Mouse (Mus musculus) adrenal gland, adult 2 months (tissue): ENCODE results near the gene E130114P18Rik. TPM values are rescaled to one million over a fixed set of nuclear protein-coding genes. Genes with fewer than 3 reads are reported as not detected.

Experiments used
- DNase-seq: peaks from one replicate; pipeline ENCODE4 v3.0.0; 2021
- polyA plus RNA-seq: library from polyadenylated mRNA; depleted of rRNA; stranded (reverse); fragments of >200 nt; gene quantifications from 2 replicates; pipeline ENCODE4 v1.2.3, GENCODE M21; 2012
- total RNA-seq, 2 experiments: library from RNA; stranded (reverse); gene quantifications; 2 replicates each; pipeline ENCODE4 v1.2.3; 2021

Gene E130114P18Rik
- total and polyA plus RNA-seq, 3 experiments = 0.07 TPM; not detected in 2

DNA sequence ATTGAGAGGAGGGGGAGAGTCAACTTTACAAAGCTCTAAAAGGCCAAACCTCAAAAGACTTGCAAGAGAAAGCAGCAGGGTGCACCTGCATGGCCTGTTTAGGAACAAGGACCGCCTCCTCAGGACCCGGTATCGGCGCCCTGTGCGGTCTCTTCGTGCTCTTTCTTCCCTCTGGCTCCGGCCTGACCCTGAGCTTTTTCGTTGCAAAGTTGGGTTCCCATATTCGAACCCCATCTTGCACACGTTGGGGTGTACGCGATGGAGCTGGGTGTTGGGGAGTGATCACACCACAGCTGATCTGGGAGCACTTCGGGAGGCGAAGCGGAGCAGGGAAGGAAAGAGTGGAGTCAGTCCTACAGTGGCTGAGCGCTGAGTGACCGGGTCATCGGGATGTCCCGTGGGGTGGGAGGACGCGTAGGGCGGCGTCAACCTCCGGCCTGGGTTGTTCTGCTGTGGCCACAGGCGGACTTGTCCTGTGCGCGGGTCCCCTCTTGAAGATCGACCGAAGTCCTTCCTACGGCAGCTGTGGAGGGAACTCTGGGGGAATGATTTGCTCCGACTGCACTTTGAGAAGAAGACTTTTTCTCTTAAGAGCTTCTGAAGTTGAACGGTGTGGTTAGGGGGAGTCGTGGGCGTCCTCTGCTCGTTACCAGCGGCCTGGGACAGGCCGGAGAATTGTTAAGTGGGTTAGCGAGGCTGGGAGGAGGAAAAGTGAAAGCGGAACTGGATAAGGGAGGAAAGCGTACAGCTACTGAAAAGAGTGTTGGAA lies 26.2 kb downstream of the E130114P18Rik start:
- DNase-seq = peak; percentile 89

DNA sequence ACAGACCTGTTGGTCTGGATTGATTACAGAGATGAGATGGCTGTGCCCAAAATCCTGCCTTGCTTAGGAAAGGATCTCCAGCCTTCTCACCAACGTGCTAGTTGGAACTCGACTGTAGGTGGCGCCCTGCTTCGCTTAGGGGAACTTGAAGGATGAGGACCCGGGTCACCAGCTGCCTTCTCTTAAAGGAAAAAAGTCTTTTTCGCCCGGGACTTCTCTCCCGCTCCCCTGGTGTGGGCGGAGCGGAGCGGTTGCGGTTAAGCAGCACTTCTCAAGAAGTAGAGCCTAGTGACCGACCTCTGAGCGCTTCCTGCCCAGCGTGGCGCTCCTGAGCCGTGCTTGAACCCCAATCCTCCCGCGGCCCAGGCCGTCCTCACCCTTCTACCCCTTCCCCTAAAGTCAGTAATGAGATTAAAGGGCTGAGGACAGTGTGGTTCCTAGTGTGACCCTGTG lies 26.8 kb downstream of the E130114P18Rik start:
- DNase-seq = peak; percentile 94

DNA sequence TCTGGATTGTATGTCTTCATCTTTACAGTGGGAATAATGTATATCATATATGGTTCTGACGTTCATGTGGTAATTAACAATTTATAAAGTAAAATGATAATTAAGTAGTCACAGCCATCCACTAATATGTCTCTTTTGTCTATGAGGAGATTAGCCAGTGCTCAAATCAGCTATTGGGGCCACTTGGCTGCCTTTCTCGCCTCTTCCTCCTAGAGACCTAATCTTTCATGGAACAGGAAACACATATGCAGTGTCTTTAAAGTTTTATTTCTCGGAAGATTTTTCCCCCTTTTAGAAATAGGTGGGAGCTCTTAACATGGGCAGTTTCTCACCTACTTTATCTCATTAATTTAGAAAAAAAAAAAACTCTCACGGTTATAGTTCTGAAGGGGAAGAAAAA lies 27.5 kb downstream of the E130114P18Rik start:
- DNase-seq = no peak

DNA sequence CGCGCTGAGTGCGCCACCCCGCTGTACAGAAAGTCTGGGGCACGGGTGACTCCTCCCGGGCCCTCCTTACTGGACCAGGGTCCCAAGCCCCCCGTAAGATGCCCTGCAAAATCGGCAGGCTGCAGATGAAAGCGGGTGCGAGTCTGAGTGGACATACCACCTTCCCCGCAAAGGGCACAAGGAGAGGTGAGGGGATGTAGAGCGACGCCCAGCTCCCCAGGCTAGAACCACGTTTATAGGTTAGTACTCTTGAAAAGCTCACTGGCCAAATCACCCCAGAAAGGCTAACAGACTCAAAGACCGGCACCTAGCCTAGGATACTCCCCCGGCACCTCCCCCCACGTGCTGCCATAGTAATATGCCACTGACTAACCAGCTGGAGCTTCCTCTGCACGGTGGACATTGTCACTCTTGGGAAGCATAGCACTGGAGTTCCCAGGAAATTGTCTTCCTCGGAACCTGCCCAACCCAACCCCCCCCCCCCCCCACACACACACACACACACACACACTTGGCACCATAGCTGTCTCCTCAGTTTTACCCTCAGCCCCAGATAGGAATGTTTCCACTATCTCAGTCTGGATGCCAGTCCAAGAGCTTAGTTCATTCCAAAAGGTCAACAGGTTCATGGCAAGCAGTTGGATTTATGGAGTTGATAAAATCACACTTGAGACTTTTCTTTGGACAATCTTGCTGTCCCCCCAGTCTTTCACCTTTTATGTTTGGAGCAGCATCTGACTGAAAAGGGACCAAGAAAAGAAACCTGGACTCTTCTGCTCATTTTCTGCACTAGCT lies 31.6 kb downstream of the E130114P18Rik start:
- no peak for DNase-seq

DNA sequence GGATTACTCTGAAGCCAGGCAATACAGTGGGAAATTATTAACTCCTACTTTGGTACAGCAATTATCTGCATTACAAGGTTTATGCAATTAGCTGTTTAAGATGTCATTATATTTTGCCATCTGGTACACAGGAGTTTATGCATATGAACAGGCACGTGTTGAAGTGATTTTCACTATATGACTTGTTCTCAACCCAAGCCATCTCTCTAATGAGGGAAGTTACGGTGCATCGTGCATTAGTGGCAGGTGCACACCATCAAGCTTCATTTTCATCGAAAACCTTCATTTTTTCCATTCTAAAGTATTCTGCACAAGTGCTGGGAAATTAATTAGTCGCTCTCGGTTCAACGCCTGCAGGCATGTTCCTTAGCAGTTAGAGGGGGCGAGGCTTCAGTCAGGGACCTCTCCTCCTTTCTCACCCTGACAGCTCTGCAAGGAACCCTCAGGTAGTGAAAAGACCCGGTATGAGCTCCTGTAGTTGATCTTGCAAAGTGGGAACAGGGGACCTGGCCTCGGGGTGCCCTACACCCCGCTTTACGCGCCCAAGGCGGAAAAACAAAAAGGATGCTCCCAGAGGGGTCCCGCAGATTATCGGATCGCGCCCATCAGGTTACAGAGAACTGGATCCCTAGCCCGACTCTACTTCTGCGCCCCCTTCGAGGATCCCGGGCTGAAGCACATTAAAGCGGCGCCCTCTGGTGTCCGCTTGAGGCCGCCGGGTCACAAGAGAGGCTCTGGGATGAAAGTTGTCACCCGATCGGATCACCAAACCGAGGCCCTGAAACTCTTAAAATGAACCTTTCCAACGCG lies 32.4 kb downstream of the E130114P18Rik start:
- DNase-seq = peak; percentile 88

DNA sequence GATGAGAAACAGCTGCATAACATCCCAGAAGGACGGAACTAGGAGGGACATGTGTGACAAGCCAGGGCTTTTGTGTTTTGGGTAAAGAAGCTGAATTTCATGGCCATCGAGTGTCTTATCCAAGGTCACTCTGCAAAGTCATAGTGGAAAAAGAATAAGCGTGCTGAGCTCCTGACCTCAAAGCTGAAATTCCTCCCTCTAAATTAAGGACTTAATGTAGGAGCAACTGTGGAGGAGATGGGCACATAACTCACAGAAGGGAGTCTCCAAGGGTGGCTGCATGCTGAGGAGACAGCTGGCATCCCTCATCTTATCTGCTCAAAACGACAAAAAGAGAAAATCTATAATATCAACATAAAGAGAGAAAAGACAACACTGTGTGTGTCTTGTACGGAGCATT lies 33.9 kb downstream of the E130114P18Rik start:
- no peak for DNase-seq

DNA sequence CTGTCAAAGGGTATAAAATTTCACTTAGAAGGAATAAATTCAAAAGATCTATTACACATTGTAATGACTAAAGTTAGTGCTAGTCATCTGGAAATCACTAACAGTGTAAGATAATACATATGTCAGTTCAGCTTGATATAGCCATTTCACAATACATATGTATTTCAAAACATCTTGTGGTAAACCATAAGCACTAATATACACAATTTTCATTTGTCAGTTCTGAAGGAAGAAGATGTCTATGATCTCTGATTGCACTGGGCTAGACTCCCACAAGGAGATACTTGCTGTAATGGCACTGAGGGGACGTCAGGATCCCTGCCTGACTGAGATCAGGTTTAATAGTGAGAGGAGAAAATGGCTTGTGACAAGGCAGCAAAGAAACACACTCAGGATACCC lies 44.5 kb downstream of the E130114P18Rik start:
- no peak for DNase-seq

DNA sequence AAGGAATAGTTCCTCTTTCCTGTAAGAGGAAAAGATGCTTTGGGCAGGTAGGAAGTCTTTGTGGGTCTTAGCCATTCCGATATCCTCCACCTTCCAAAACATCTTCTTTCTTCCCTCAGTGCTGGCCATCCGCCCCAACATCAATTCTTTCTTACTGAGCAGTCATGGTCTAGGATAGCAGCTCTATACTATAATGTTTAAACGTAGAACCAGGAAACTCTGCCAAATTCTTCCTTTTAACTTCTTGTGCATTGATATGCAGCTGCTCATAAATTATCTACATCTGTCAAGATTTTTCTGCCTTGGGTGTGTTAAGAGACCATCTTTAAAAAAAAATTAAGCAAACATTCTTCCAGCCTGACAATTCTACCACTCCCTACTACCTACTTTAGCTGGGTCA lies 47.5 kb downstream of the E130114P18Rik start:
- DNase-seq = no peak

DNA sequence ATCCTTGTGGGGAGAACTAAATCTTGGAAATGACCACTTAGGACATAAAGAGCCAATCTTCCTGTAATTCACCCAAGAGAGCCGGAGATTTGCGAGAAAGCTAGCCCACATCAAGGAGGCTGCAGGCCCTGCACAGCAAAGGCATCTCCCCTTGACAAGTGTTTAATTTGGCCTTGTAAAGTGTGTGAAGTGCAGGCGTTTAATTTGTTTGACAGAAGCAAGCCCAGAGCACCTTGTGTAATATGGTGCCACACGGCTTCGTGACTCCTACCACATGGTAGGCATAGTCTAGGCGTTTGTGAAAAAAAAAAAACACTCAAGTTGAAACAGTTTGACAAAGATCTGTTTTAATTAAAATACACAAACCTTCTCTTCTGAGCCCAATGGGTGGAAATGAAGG lies 47.9 kb downstream of the E130114P18Rik start:
- no peak for DNase-seq

DNA sequence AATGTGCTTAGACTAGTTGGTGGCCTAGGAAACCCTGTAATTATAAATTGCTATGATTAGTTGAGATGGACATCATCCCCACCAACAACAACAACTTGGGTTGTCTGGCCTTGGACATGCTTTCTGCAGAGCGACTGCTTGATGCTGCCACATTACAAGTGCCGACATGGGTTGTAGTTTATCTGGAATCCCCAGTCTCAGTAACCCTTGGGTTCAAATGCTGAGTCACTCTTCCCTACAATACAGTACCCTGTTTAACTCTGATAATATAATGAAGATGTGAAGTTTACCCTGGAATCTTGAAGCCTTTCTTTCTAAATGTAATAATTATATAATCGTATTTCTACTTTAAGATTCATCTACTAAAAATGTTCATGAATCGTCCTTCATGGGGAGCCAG lies 49.4 kb downstream of the E130114P18Rik start:
- no peak for DNase-seq

DNA sequence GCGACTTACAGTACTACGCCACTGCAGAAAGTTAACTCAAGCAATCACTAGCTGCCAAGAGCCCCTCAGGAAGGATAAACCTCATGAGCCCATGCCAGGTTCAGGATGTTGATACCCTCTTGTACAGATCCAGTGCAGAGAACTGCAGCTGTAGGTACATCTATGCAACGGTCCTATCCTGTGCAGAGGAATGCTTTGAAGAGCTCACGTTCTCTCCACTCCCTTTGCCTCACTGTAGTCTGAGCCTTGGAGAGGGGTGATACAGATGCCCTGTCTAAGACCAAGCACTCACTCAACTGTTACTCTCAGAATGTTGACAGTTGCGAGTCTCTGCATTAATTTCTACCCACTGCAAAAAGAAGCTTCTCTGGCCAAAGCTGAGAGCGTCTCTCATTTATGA lies 54.5 kb downstream of the E130114P18Rik start:
- no peak for DNase-seq

DNA sequence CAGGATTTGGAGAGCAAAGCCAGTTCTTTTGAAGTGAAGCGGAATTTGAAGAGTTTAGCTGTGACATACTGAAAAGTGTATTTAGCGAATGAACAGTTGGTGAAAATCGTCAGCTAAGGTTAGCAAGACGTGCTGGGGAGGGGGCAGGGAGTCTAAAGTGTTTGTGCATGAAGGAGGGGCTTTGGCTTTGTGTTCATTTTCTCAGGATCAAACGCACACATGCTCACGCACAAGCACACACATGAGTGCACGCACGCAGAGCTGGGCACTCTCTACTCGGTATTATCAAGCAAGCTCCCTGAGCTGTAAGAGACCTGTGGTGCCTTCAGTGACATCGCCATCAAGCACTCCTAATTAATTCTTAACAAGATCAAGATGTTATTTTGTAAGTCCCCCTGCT lies 55.2 kb downstream of the E130114P18Rik start:
- DNase-seq = no peak

DNA sequence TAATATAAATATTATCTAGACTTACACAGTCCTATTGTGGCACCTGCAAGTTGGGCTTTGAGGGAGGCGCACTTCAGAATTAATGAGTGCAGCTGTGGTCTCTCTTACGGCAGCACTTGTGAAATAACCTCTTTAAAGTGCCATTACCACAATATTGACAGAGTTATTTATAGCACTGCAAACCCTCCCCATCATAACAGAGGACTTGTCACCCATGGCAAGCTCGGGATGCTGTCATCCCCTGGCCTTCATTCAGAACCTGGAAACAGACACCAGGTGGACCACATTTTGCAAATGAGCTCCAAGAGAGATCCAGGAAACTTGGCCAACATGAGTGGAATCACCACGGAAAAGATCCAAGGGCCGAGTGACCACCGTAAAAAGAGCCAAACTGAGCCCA lies 63.3 kb downstream of the E130114P18Rik start:
- no peak for DNase-seq

DNA sequence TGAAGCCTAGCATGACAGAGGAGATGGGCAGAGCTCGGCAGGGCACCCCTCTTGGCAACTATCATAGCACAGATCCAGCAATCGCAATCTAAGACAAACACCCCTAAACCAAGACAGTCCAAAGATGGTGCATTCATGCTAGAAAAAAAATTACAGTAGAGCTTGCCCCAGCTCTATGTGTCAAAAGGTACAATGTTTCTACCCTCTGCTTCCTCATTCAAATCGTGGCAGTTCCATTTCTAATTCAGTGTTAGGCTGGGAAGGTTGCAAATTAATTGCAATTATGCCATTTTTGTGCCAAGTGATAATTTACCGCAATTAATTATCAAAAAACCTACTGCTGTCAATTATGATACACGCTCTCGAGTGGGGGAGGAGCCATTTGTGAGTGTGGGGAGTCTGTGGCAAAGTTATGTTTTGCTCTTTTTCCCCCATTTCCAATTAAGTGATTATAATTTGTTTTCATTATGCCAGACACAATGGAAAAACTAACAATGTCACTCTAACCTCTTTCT lies 63.7 kb downstream of the E130114P18Rik start:
- DNase-seq = no peak

DNA sequence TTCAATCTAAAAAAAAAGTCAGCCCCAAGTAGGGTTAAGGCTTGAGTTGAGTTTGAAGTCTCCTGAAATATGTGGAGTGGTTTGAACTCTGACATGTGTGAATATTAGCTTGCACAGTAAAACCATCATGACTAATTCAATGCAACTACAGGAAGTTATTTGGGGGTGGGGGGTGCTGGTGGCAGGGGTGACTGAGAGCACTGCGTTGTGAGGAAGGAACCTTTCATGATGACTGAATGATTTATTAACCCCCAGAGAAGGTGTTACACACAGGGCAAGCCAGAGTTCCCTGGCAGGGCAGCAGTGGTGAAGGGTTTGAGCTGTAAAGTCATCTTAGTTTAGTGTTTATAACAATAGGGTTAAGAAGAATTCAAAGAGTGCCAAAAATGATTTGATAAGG lies 65.3 kb downstream of the E130114P18Rik start:
- no peak for DNase-seq

DNA sequence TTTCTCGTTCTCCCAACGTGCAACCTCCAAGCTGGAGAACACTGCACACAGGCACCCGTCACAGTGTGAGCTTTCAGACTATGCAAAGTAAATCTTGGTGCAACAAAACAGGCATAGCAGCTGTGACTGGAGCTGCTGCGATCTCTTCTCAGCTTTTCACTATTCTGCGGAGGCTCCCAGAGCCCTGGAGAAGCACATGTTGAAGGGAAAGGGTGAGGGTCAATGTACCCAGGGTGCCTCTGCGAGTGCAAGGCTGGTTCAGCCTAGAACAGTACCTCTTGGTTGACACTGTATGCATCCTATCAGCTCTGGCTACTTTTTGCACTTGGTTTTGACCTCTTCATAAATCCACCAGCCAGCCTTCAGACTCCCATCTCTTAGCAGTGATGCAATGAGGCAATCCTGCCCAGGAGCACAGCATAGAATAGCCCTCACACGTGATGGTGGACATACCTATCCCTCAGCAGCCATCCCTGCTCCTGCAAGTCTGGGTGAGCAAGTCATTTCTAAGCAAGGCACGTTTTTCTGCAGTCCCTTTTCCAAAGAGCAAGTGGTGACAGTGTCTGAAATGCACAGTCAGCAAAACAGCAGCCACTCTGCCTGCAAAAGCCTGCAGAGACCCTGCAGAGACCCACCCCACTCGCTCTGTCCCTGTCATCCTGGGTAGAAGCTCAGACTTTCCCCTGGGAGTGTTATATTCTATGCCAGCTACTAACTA lies 67.7 kb downstream of the E130114P18Rik start:
- no peak for DNase-seq

DNA sequence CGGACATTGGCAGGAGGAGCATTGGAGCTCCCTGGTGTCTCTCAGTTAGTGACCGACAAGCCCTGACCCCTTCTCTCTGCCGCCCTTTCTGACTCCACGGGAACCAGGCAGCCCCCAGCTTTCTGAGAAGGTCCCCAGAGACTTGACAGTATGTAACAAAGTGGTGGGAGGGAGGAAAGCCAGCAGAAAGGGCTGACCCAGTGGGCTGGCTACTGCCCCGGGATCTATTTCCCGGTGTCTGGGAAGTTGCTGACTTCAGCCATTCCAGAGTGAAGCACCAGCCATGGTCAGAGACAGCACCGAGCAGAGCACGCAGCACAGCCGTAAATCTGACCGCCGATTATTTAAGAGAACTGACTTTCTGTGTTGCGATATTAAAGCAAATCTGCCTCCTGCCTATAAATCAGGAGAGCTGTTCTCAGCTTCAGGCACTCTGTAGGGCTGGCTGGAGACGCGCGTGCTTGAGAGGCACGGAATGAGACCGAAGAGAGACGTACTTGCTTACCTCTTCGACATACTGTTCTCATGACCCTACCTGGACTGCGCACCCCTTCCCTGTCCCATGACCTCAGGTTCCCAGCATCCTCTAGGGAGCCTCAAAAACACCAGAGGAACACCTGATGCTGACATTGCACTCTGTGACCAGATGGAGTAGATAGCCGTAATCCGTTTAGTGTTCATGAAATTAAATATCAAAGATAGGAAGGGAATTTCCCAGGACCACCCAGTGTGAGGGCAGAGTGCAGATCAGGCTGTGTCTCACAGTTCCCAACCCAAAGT lies 70.3 kb downstream of the E130114P18Rik start:
- peak; percentile 27 for DNase-seq

DNA sequence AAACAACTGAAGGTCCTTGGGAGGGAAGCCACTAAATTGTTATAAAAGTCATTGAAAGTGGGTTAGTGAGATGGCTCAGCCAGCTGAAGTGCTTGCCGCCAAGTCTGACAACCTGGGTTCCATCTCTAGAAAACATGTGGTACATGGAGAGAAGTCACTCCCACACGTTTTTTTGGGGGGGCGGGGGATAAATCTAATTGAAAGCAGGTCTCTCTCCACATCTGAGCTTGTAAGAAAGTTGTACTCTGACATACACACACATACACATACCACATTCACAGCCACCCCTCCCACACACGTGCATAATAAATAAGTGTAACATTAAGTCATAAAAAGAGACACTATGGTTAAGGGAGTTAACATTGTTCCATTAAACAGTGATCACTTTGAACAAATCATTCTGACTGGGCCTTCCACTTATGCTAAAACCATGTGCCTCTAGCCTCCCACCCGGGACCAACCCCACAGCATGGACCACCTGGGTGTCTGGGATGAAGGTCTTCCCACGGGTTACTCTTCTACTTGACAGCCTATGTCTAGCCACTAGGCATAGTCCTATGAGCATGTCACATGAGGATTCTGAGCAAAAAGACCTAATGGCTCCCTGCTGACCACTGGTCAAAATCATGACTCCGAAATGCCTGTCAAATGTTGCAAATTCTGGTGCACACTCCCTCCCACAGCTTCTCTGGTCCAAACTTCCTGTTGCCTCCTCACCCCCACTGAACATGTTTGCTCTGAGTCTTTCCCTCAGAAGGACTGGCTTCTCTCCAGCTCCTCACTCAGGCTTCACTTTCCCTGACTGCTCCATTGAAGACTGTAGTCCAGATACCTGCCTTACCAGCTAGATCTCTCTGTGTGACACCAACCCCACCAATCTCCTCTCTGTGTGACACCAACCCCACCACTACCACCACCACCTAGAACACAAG lies 80.9 kb downstream of the E130114P18Rik start:
- DNase-seq = no peak

DNA sequence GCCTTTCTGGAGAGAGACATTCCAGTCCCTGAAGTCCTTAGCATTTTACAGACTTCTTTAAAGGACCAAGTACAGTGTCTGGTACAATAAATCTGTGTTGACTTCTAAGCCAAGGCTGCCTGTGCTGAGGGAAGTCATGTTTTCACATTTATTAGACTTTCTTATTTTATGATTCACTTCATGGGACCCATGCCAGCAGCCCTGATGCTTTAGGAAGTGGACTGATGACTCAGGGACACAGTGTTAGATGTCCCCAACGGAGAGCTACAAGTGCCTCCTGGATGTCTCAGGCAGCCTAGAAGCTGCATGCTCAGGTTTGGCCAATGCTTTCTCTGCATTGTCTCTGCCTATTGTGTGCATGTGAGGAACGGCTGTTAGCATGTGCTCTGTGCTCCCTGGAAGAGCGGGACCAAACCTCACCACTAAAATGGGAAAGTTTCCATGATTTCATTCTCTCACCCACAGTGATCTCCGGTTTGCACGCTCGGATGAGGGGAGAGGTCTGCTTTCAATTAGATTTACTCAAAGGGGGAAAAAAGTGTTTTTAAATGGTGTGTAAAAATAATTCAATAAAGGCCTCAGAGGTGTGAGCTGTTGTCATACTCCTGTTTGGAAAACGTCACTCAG lies 82.4 kb downstream of the E130114P18Rik start:
- peak; percentile 86 for DNase-seq
